Mouse (Mus musculus) intestine, embryonic 15.5 days (tissue): Measurements from ENCODE around the gene Tmem221. TPM values are rescaled to one million over a fixed set of nuclear protein-coding genes. Genes with fewer than 3 reads are reported as not detected.

ENCODE experiments used
- ATAC-seq: fragments of 200-750 bp; cut with Nextera tagmentation; 2 replicates; pipeline ENCODE4 v1.8.0; 2017; ENCODE audit warnings: moderate TSS enrichment, moderate library complexity
- H3K27ac ChIP-seq: fragments of 300-500 bp; sonication (generic); 2 replicates; pipeline ENCODE4 v1.5.1; 2015; ENCODE audit warnings: mild to moderate bottlenecking, inconsistent platforms
- H3K27me3 ChIP-seq: fragments of 300-500 bp; sonication (generic); replicated peaks from 2 replicates; pipeline ENCODE4 v1.6.1; 2015; ENCODE audit warnings: inconsistent platforms
- H3K36me3 ChIP-seq: fragments of 300-500 bp; sonication (generic); 2 replicates; pipeline ENCODE4 v1.6.1; 2015; ENCODE audit warnings: inconsistent platforms
- H3K4me1 ChIP-seq: fragments of 300-500 bp; sonication (generic); replicated peaks from 2 replicates; pipeline ENCODE4 v1.6.1; 2015; ENCODE audit warnings: inconsistent platforms
- H3K4me2 ChIP-seq: fragments of 300-500 bp; sonication (generic); replicated peaks from 2 replicates; pipeline ENCODE4 v1.6.1; 2015; ENCODE audit warnings: mild to moderate bottlenecking, inconsistent platforms
- H3K4me3 ChIP-seq: fragments of 300-500 bp; sonication (generic); replicated peaks from 2 replicates; pipeline ENCODE4 v1.5.1; 2015; ENCODE audit warnings: inconsistent platforms
- H3K9ac ChIP-seq: fragments of 300-500 bp; sonication (generic); 2 replicates; pipeline ENCODE4 v1.6.1; 2015; ENCODE audit warnings: inconsistent platforms
- H3K9me3 ChIP-seq: fragments of 300-500 bp; sonication (generic); 2 replicates; pipeline ENCODE4 v1.6.1; 2016; ENCODE audit warnings: inconsistent platforms
- WGBS: fragments of 180-500 bp; shearing (Covaris S2); methylation state at CpG from one replicate; pipeline ENCODE4 v1.1.7; 2015; 5-methylcytosine and 5-hydroxymethylcytosine counted together
- polyA plus RNA-seq: library from polyadenylated mRNA; unstranded; fragments of >200 nt; fragmentation: Nextera tagmentation; extraction: Ambion mirVana; gene quantifications from 2 replicates; pipeline ENCODE4 v1.2.1, GENCODE M21; 2015

Tmem221 gene
- polyA plus RNA-seq, 1 experiment from 2014 or later: 2.1 TPM

DNA sequence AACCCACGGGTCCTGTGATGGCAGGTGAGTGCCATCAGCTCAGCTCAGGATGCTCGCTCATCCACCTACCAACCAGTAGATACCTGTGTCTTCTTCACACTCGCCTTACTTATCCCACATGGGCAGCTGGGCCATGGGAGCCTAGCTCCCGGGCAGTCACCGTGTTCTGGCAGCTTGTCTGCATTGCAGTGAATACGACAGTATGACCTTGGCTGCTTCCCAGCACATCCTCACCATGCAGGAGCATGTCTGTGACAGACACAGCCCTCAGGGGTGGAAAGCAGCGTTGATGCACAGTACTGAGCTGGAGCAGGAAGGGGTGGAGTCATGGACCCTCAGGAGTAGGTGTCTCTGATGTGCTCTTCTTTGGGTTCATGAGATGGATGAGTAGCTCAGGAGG is 15.8 kb upstream of the Tmem221 start:
- H3K27me3 ChIP-seq: no peaks in the 10 kb centered on the region
- H3K4me1 ChIP-seq: peaks cover 7% of the 10 kb centered on the region
- no peak overlapping the region for H3K4me2 ChIP-seq
- H3K9ac ChIP-seq: no peak overlapping the region
- H3K36me3 ChIP-seq: no peaks in the 10 kb centered on the region
- no peak overlapping the region for H3K27ac ChIP-seq
- no peak overlapping the region for H3K4me3 ChIP-seq
- H3K9me3 ChIP-seq: no peaks in the 10 kb centered on the region
- ATAC-seq: no peak
- 75% methylated on average over 7 of the region's 7 CpGs for WGBS

DNA sequence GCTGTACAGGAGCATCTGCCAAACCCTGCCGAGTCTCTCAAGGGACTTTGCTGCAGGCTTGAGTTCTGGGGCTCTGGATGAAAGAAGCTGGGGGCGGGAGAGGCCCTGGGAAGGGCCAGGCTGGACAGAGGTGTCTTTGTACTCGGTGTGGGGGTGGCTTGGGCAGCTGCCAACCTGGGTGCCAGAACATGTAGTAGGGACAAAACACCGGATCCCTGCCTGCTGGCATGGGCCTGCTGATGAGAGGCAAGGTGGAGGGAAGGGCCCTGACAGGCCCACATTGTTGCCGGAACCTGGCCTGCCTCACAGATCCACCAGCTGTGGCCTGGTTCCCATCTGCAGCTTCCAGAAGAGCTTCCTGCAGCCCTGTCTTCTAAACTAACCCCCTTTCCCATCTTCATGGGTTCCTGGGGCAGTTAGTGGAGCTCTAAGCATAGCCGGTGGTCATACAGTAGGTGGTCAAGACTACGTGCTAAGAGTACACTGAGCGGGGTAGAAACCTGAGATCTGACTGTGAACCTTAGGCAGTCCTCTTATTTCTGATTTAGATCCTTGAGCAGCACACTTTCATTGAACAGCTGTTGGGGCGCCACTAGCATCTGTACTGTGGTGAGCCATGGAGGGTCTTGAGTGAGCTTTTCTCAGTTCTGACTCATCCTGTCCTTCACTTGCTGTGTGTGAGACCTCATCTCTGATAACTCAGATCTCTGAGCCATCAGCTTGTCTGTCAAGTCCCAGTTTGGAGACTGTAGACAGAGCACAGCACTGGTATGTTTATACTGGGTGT is 14.4 kb upstream of the Tmem221 start:
- 78% methylated on average over 9 of the region's 9 CpGs for whole genome bisulfite sequencing
- no peak overlapping the region for H3K4me2 ChIP-seq
- H3K27me3 ChIP-seq: no peaks in the 10 kb centered on the region
- no peaks in the 10 kb centered on the region for H3K9me3 ChIP-seq
- H3K9ac ChIP-seq: 0 out of 2 replicates have a peak overlapping the region, but pooled peaks have one; percentile 13
- H3K27ac ChIP-seq: peak overlapping the region; percentile 13; the same call in 1 of the 2 replicates
- ATAC-seq: no peak
- H3K4me3 ChIP-seq: no peak overlapping the region
- H3K4me1 ChIP-seq: peaks cover 18% of the 10 kb centered on the region
- H3K36me3 ChIP-seq: no peaks in the 10 kb centered on the region

DNA sequence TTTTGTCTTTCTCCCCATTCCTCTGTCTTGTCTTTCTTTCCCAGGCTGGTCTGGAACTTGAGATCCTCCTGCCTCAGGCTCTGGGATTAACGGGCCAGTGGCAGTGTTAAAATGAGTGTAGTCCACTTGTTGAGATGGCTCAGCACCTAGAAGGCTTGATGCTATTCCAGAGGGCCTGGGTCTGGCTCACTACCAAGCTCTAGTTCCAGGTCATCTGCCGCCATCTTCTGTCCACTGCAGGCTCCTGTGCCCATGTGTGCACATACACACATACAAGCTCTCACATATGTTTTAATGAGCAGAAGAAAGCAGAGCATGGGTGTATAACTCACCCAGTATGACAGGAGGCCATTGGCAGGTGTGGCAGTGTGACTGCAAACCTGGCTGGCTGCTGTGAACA is 13.4 kb upstream of the Tmem221 start:
- Histone ChIP-seq H3K4me2 (no peak overlapping the region), H3K9ac (no peak overlapping the region), H3K36me3 (no peaks in the 10 kb centered on the region), H3K27me3 (no peaks in the 10 kb centered on the region), H3K9me3 (no peaks in the 10 kb centered on the region), H3K27ac (no peak overlapping the region), H3K4me1 (peaks cover 18% of the 10 kb centered on the region), H3K4me3 (no peak overlapping the region)
- WGBS: 96% methylated on average over 2 of the region's 2 CpGs
- ATAC-seq: no peak

DNA sequence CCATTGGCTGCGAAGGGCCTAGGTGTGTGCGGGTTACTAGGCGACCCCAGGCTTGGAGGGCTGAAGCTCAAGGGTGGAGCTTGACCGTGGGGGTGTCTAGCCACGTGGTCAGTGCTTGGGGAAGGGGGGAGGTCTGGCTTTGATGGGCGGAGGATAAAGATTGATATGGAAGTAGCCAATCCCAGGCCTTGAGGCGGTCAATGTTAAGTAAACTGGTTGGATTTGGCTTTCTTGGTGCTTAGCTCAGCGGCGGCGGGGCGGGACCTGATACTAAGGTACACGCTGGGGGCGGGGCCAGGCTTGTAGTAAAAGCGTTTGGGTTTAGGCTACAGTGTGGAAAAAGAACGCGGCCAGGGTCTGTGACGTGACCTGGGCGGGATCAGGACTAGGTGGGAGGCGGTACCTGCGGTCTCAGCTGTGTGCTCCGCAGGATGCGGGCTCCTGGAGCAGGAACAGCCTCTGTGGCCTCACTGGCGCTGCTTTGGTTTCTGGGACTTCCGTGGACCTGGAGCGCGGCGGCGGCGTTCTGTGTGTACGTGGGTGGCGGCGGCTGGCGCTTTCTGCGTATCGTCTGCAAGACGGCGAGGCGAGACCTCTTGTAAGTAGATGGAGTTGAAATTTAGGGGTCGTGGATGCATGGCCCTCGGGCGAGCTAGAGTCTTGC is 11.8 kb upstream of the Tmem221 start:
- peak overlapping the region; percentile 66 for H3K4me3 ChIP-seq
- H3K9ac ChIP-seq: peak overlapping the region; percentile 54
- under 1% methylated on average over 41 of the region's 41 CpGs for WGBS
- no peaks in the 10 kb centered on the region for H3K36me3 ChIP-seq
- peaks cover 18% of the 10 kb centered on the region for H3K4me1 ChIP-seq
- H3K9me3 ChIP-seq: no peaks in the 10 kb centered on the region
- H3K27ac ChIP-seq: peak overlapping the region; percentile 81
- peak overlapping the region; percentile 84 for H3K4me2 ChIP-seq
- H3K27me3 ChIP-seq: no peaks in the 10 kb centered on the region; the same call in 1 of the 2 replicates
- ATAC-seq: peak; percentile 90

DNA sequence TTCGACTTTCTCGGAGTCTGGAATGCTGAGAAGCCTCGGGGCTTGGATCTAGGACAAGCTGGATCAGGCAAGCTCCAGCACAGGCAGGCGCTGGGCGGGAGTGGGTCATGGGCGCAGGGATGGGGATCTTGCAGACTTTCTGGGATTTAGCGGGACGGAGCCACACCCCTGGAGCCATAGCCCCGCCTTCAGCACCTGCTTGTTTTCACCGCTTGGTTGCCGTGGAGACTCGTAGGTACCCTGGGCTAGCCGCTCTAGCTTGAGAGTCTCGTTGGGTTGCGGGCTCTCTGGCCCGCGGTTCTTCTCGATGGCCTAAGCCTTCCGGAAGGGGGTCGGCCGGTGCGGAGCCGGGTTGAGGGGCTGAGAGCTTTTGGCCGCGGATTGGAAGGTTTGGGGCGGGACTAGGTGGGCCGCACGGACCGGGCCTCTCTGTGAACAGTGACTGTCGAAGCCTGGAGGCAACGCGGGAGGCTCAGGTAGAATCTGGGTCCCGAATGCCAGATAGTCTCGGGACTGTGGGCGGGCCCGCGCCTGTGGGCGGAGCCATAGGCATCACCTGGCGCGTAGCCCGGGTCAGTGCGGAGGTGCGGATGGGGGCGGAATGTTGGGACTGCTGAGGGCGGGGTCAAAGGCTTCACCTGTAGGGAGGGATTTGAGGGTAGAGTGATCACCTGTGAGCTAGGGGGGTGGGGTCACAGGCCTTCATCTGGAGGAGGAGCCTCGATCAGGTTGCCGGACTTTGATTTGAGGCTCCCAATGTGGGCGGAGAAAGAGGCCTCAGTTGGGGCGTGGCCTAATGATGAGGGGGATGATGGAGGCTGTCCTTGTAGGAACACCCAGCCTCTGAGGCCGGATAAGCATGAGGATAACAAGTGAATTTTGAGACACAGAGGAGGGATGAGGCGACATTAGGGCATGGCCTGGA is 11.0 kb upstream of the Tmem221 start:
- ATAC-seq: peak; percentile 88
- H3K4me2 ChIP-seq: peak overlapping the region; percentile 84
- H3K27ac ChIP-seq: peak overlapping the region; percentile 81
- no peaks in the 10 kb centered on the region for H3K9me3 ChIP-seq
- peak overlapping the region; percentile 66 for H3K4me3 ChIP-seq
- H3K9ac ChIP-seq: peak overlapping the region; percentile 54
- 1% methylated on average over 51 of the region's 51 CpGs for WGBS
- no peaks in the 10 kb centered on the region; the same call in 1 of the 2 replicates for H3K27me3 ChIP-seq
- H3K4me1 ChIP-seq: peaks cover 18% of the 10 kb centered on the region
- no peaks in the 10 kb centered on the region for H3K36me3 ChIP-seq

DNA sequence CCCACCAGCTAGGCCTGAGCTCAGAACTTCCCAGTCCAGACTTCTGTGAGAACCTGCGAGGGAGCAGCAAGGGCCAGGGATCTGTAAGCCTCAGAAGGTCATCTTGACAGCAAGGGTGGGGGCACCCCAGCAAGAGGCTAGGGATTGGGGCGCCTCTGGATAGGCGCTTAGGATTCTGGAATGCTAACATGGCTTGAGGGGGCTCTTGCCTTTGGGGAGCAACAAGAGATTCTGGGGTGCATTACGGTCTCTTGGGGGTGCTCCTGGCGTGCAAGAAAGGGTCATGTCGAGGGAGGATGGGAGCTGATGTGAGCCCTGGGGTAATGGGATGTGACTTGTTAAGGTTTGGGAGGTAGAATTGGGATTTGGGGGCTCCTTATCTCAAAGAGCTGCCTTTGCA is 10.3 kb upstream of the Tmem221 start:
- Histone ChIP-seq H3K4me3 (peak overlapping the region; percentile 66), H3K9me3 (no peaks in the 10 kb centered on the region), H3K27ac (peak overlapping the region; percentile 81; the same call in 1 of the 2 replicates), H3K4me2 (peak overlapping the region; percentile 84), H3K27me3 (no peaks in the 10 kb centered on the region; the same call in 1 of the 2 replicates), H3K36me3 (no peaks in the 10 kb centered on the region), H3K9ac (peak overlapping the region; percentile 54; the same call in 1 of the 2 replicates), H3K4me1 (peaks cover 18% of the 10 kb centered on the region)
- 23% methylated on average over 6 of the region's 6 CpGs for WGBS
- ATAC-seq: no peak

DNA sequence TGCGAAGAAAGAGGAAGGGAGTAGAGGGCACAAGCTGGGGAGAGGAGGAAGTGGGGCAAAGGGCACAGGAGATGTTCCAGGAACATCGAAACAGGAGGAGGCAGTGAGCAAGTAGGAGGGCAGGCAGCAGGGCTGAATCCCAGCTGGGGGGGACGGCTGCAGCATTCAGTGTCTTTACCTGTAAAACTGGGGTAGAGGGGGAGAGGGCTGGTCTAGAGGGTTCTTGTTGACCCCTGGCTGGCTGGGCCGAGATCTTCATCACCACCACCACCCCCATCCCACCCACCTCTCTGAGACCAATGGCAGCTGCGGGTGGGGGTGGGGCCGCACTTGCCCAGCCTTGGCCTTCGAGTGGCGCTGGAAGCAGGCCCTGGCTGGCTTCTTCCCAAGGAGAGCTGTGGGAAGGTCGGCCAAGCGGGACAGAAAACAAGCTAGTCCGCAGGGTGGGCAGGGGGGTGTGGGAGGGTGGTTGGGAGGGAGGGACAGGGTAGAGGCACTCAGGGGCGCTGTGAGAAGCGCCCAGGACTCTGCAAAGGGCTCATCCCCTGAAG is 9.8 kb upstream of the Tmem221 start, which contains the start of gene Slc27a1:
Gene Slc27a1, plus strand, starts transcription at position 496 of the 551 bp plus-strand sequence.
- no peaks in the 10 kb centered on the region for H3K36me3 ChIP-seq
- peak within 1 kb of the TSS; percentile 66 for H3K4me3 ChIP-seq
- peak within 1 kb of the TSS; percentile 84 for H3K4me2 ChIP-seq
- peak within 1 kb of the TSS; percentile 81 for H3K27ac ChIP-seq
- peak within 1 kb of the TSS; percentile 54 for H3K9ac ChIP-seq
- H3K9me3 ChIP-seq: no peaks in the 10 kb centered on the region
- peaks cover 18% of the 10 kb centered on the region for H3K4me1 ChIP-seq
- no peak for ATAC-seq
- 16% methylated on average over 13 of the region's 13 CpGs for WGBS
- H3K27me3 ChIP-seq: no peaks in the 10 kb centered on the region; the same call in 1 of the 2 replicates

DNA sequence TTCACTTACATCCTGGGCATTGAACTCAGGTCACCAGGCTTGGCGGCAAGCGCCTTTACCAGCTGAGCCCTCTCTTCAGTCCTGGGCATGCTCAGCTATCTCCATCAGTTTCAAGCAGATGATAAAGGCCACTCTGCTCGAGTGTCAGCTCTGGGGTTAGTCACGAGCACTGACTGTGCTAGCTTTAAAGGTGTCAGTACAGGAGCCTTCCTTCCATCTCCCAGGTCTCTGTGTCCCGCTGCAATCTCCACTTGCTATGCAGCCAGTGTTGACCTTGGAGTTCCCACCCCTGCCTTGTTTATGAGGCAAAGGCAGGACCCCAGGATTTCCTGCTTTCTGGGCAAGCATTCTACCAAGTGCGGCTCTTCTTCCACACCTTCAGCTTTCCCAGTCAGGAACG is 8.9 kb upstream of the Tmem221 start:
- Histone ChIP-seq H3K36me3 (no peaks in the 10 kb centered on the region), H3K4me3 (no peak overlapping the region), H3K4me1 (peaks cover 23% of the 10 kb centered on the region), H3K9me3 (no peaks in the 10 kb centered on the region), H3K27me3 (peaks cover 2% of the 10 kb centered on the region; the same call in 1 of the 2 replicates), H3K4me2 (no peak overlapping the region), H3K9ac (no peak overlapping the region), H3K27ac (no peak overlapping the region)
- WGBS: 72% methylated on average over 7 of the region's 7 CpGs
- ATAC-seq: no peak

DNA sequence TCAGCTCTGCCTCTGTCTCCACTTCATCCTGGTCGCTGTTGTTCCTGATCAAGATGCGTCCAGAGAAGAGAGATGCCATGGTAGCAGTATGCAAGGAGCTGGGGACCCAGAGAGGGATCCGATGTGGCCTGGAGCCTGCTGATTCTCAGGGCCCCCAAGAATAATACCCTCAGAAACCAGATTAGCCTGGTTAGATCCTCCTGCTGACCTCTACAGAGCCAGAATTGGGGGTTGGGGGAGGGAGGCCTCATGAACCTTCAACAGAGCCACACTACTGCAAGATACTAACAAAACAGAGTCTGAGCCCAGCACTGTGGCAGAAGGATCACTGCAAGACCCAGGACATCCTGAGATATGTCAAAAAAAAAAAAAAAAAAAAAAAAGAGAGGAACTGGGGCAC is 7.8 kb upstream of the Tmem221 start, which contains the start of gene Nxnl1:
Gene Nxnl1, minus strand, starts transcription at position 101 of the 400 bp plus-strand sequence.
- Histone ChIP-seq H3K4me1 (peaks cover 24% of the 10 kb centered on the region), H3K9ac (no peak within 1 kb of the TSS), H3K27me3 (peaks cover 12% of the 10 kb centered on the region; the same call in 1 of the 2 replicates), H3K4me3 (no peak within 1 kb of the TSS), H3K4me2 (no peak within 1 kb of the TSS), H3K36me3 (no peaks in the 10 kb centered on the region), H3K27ac (no peak within 1 kb of the TSS), H3K9me3 (no peaks in the 10 kb centered on the region)
- ATAC-seq: no peak
- 78% methylated on average over 3 of the region's 3 CpGs for WGBS

DNA sequence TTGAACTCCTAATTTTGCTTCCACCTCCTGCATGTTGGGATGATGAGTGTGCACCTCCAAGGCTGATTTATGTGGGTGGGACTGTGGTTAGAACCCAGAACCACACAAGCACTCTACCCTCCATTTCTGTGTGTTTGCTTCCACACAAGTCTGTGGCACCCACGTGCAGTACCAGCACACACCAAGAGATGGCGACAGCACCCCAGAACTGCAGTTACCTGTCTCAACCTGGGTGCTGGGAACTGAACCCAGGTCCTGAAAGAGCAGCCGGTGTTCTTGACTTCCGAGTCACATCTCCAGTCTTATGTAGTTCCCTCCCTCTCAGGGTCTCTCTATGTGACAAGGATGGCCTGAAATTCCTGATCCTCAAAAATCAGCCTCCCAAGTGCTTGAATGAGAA is 5.3 kb upstream of the Tmem221 start:
- no peak overlapping the region for H3K4me3 ChIP-seq
- no peak for ATAC-seq
- H3K4me2 ChIP-seq: no peak overlapping the region
- peaks cover 32% of the 10 kb centered on the region for H3K27me3 ChIP-seq
- WGBS: 87% methylated on average over 4 of the region's 4 CpGs
- no peaks in the 10 kb centered on the region for H3K36me3 ChIP-seq
- no peaks in the 10 kb centered on the region for H3K9me3 ChIP-seq
- peaks cover 17% of the 10 kb centered on the region for H3K4me1 ChIP-seq
- no peak overlapping the region for H3K27ac ChIP-seq
- H3K9ac ChIP-seq: no peak overlapping the region

DNA sequence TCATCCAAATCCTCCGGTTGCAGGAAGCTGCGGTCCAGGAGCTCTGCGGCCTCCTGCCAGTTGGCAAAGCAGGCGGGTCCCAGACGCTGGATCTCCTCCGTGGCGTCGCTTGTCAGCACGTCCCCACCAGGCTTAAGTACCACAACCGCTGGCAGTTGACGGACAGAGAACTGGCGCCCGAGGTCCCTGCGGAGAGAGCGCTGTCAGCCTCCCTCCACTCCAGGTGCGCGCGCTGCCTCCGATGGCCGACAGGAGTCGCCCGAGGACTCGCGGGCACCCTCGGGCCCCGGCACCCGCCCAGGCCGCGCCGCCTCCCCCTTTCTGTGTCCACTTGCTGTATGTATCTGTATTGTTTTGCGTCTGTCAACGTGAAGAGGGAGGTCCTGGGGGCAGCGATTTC is 4.1 kb upstream of the Tmem221 start:
- H3K27ac ChIP-seq: no peak overlapping the region
- peak overlapping the region; percentile 26 for H3K4me3 ChIP-seq
- H3K9me3 ChIP-seq: no peaks in the 10 kb centered on the region
- peaks cover 18% of the 10 kb centered on the region for H3K4me1 ChIP-seq
- H3K4me2 ChIP-seq: peak overlapping the region; percentile 61
- WGBS: under 1% methylated on average over 33 of the region's 33 CpGs
- peak overlapping the region; percentile 29; the same call in 1 of the 2 replicates for H3K9ac ChIP-seq
- peak; percentile 48 for ATAC-seq
- H3K36me3 ChIP-seq: no peaks in the 10 kb centered on the region
- H3K27me3 ChIP-seq: peaks cover 44% of the 10 kb centered on the region
